8 mouse cellular contexts compared by ENCODE assay signal in genomic region chr19:10240654-10241305, GRCm38 (mm10). TPM values are rescaled to one million over a fixed set of nuclear protein-coding genes. Genes with fewer than 3 reads are reported as not detected.
DNase-seq lines count a peak whose midpoint lies in the region; ATAC-seq and TF ChIP-seq lines count a peak whose summit lies in the region.

Myrf (minus strand) TSS chr19:10240748.

- H3K27ac ChIP-seq in heart, embryonic 13.5 days (replicated peaks): peak within 1 kb of the TSS; percentile 74
- no peak within 1 kb of the TSS for H3K27ac ChIP-seq in kidney, postnatal 0 days
- H3K27ac ChIP-seq in liver, embryonic 13.5 days: peak within 1 kb of the TSS; percentile 41
- peak within 1 kb of the TSS; percentile 62 for H3K27ac ChIP-seq in stomach, embryonic 15.5 days

- peaks cover under 1% of the 10 kb centered on the region for H3K27me3 ChIP-seq in C2C12 (ENCODE audit: control insufficient read depth, insufficient read depth, insufficient read length)
- peaks cover 23% of the 10 kb centered on the region for H3K27me3 ChIP-seq in heart, embryonic 13.5 days (replicated peaks)
- H3K27me3 ChIP-seq in kidney, postnatal 0 days (ENCODE audit: insufficient read depth, low read length): no peaks in the 10 kb centered on the region
- peaks cover 28% of the 10 kb centered on the region for H3K27me3 ChIP-seq in liver, embryonic 13.5 days
- no peaks in the 10 kb centered on the region for H3K27me3 ChIP-seq in stomach, embryonic 15.5 days (replicated peaks)

- no peaks in the 10 kb centered on the region for H3K36me3 ChIP-seq in C2C12 (ENCODE audit: control insufficient read depth, insufficient read depth)
- H3K36me3 ChIP-seq in heart, embryonic 13.5 days: no peaks in the 10 kb centered on the region
- H3K36me3 ChIP-seq in kidney, postnatal 0 days (ENCODE audit: insufficient read depth, low read length): no peaks in the 10 kb centered on the region
- H3K36me3 ChIP-seq in liver, embryonic 13.5 days: no peaks in the 10 kb centered on the region
- H3K36me3 ChIP-seq in stomach, embryonic 15.5 days: no peaks in the 10 kb centered on the region

- peaks cover 32% of the 10 kb centered on the region for H3K4me1 ChIP-seq in heart, embryonic 13.5 days
- no peaks in the 10 kb centered on the region for H3K4me1 ChIP-seq in kidney, postnatal 0 days (replicated peaks; ENCODE audit: insufficient read depth, low read length)
- peaks cover 39% of the 10 kb centered on the region for H3K4me1 ChIP-seq in liver, embryonic 13.5 days (replicated peaks)
- peaks cover 26% of the 10 kb centered on the region for H3K4me1 ChIP-seq in stomach, embryonic 15.5 days

- H3K9ac ChIP-seq in heart, embryonic 13.5 days: peak within 1 kb of the TSS; percentile 82
- H3K9ac ChIP-seq in kidney, postnatal 0 days (ENCODE audit: low read depth, low read length): 0 out of 2 replicates have a peak within 1 kb of the TSS, but pooled peaks have one; percentile 24
- H3K9ac ChIP-seq in liver, embryonic 13.5 days: peak within 1 kb of the TSS; percentile 72
- peak within 1 kb of the TSS; percentile 49 for H3K9ac ChIP-seq in stomach, embryonic 15.5 days

- H3K9me3 ChIP-seq in heart, embryonic 13.5 days: no peaks in the 10 kb centered on the region
- H3K9me3 ChIP-seq in kidney, postnatal 0 days (replicated peaks; ENCODE audit: low read length): no peaks in the 10 kb centered on the region
- H3K9me3 ChIP-seq in liver, embryonic 13.5 days (replicated peaks): no peaks in the 10 kb centered on the region
- H3K9me3 ChIP-seq in stomach, embryonic 15.5 days: no peaks in the 10 kb centered on the region

- peak; percentile 63 for ATAC-seq in erythroblast, adult 5-6 weeks (replicated peaks; ENCODE audit: low FRiP score, poor library complexity, severe bottlenecking)
- ATAC-seq in heart, embryonic 13.5 days (ENCODE audit: extremely low read depth, insufficient number of reproducible peaks, low FRiP score, low TSS enrichment): peak; percentile 77; the same call in 1 of the 2 replicates
- ATAC-seq in kidney, postnatal 0 days (replicated peaks; ENCODE audit: low FRiP score, low read depth): peak; percentile 84
- peak; percentile 72 for ATAC-seq in liver, embryonic 13.5 days (ENCODE audit: low read depth)
- peak; percentile 85 for ATAC-seq in stomach, embryonic 15.5 days (ENCODE audit: insufficient read depth, low FRiP score, low read depth)

- H3K4me2 ChIP-seq in heart, embryonic 13.5 days: peak within 1 kb of the TSS; percentile 85
- H3K4me2 ChIP-seq in kidney, postnatal 0 days (ENCODE audit: low read length): peak within 1 kb of the TSS; percentile 73
- peak within 1 kb of the TSS; percentile 77 for H3K4me2 ChIP-seq in liver, embryonic 13.5 days
- peak within 1 kb of the TSS; percentile 90 for H3K4me2 ChIP-seq in stomach, embryonic 15.5 days

- peak; percentile 100 for TF ChIP-seq CTCF in C2C12 (IDR thresholded peaks at IDR 0.05; ENCODE audit: control insufficient read depth, insufficient read depth, insufficient read length)
- TF ChIP-seq CTCF in brain, embryonic 14.5 days (IDR thresholded peaks at IDR 0.05; ENCODE audit: borderline replicate concordance, extremely low read depth, insufficient read depth, insufficient read length): peak; percentile 89
- TF ChIP-seq CTCF in kidney, postnatal 0 days (IDR thresholded peaks at IDR 0.05; ENCODE audit: low read depth): peak; percentile 97

- H3K4me3 ChIP-seq in C2C12 (ENCODE audit: insufficient read depth, poor library complexity, severe bottlenecking): no peak within 1 kb of the TSS
- H3K4me3 ChIP-seq in heart, embryonic 13.5 days: peak within 1 kb of the TSS; percentile 63
- H3K4me3 ChIP-seq in kidney, postnatal 0 days (replicated peaks; ENCODE audit: low read depth, low read length): peak within 1 kb of the TSS; percentile 30
- peak within 1 kb of the TSS; percentile 60 for H3K4me3 ChIP-seq in liver, embryonic 13.5 days (replicated peaks)
- peak within 1 kb of the TSS; percentile 56 for H3K4me3 ChIP-seq in stomach, embryonic 15.5 days (replicated peaks)

- H3ac ChIP-seq in C2C12 (ENCODE audit: control insufficient read depth, insufficient read length, low read depth): peak within 1 kb of the TSS; percentile 4

- no peak for TF ChIP-seq POLR2A in brain, embryonic 14.5 days (IDR thresholded peaks at IDR 0.05; ENCODE audit: borderline replicate concordance, extremely low read depth, insufficient read depth, insufficient read length, poor library complexity, severe bottlenecking)

- H3K79me2 ChIP-seq in C2C12 (ENCODE audit: control insufficient read depth, insufficient read depth): no peaks in the 10 kb centered on the region

- peak; percentile 66 for DNase-seq in brain, embryonic 14.5 days (ENCODE audit: low read depth)
- DNase-seq in kidney, postnatal 0 days (ENCODE audit: low spot score): peak; percentile 73
- DNase-seq in liver, embryonic 13.5 days: peak; percentile 71
- peak; percentile 62 to 74 for DNase-seq in natural killer cell, adult 2 months (ENCODE audit: low spot score in 2 of 2)

- 8% methylated on average over 41 of the region's 43 CpGs for WGBS in heart, embryonic 13.5 days
- WGBS in kidney, postnatal 0 days: 8% methylated on average over 42 of the region's 43 CpGs
- 8% methylated on average over 43 of the region's 43 CpGs for WGBS in liver, embryonic 13.5 days (ENCODE audit: insufficient replicate concordance)
- WGBS in stomach, embryonic 15.5 days: 6% methylated on average over 43 of the region's 43 CpGs

- no peaks in the 10 kb centered on the region for H3K79me3 ChIP-seq in C2C12 (ENCODE audit: low read depth)

TF ChIP-seq in C2C12, 6 proteins besides CTCF, POLR2A, EP300 and RAD21:
- TF ChIP-seq MYOD1 (IDR thresholded peaks at IDR 0.05; ENCODE audit: control insufficient read depth, insufficient read length, low read depth): no peak
- no peak for TF ChIP-seq MYOG (IDR thresholded peaks at IDR 0.05; ENCODE audit: control insufficient read depth, extremely low read depth, insufficient read length)
- TF ChIP-seq USF1 (IDR thresholded peaks at IDR 0.05; ENCODE audit: low read depth): no peak
- no peak for TF ChIP-seq FOSL1 (IDR thresholded peaks at IDR 0.05; ENCODE audit: insufficient read depth, low read length, poor library complexity, severe bottlenecking)
- TF ChIP-seq MAX (IDR thresholded peaks at IDR 0.05): no peak
- TF ChIP-seq CEBPB (IDR thresholded peaks at IDR 0.05; ENCODE audit: low read depth): no peak
TF ChIP-seq in C2C12: peak in this region for 0.

RNA-seq across cellular contexts. Expression of gene Myrf, which starts in this region (rescaled TPM):
- polyA plus RNA-seq in C2C12 (2012; fragmentation: generic; extraction: Trizol): 0.21 TPM
- polyA plus RNA-seq in brain, embryonic 14.5 days (2012; rRNA removed): 1.4 and 2.4 TPM in 2 replicates
- total RNA-seq in erythroblast, adult 5-6 weeks (2015; ENCODE audit: low replicate concordance): not detected in 2 replicates
- total RNA-seq in erythroblast, adult 5-6 weeks (2017; ENCODE audit: low replicate concordance): 0.42 TPM in 1 of 2 replicates, not detected in the other
- 8.4 and 11.1 TPM in 2 replicates for polyA plus RNA-seq in heart, embryonic 13.5 days (2015; fragmentation: Nextera tagmentation; extraction: Ambion mirVana)
- polyA plus RNA-seq in kidney, postnatal 0 days (2015; fragmentation: Nextera tagmentation; extraction: Ambion mirVana): 1.2 and 1.5 TPM in 2 replicates
- polyA plus RNA-seq in liver, embryonic 13.5 days (2015; fragmentation: Nextera tagmentation; extraction: Ambion mirVana): 3.2 and 3.4 TPM in 2 replicates
- polyA plus RNA-seq in stomach, embryonic 15.5 days (2015; fragmentation: Nextera tagmentation; extraction: Ambion mirVana): 17.5 and 17.8 TPM in 2 replicates

Comparison
In these comparisons a context has a peak if more than half of its experiments do, and no peak if none do; other contexts are left out.
1. Peak in ATAC-seq in erythroblast, adult 5-6 weeks; RNA of the gene not detected or under 1 TPM.
2. H3K9ac ChIP-seq: peak in every context shown above with its lines; median percentile 82 in heart, embryonic 13.5 days; 72 in liver, embryonic 13.5 days; 49 in stomach, embryonic 15.5 days; 24 in kidney, postnatal 0 days.